Mouse (Mus musculus) neural tube, embryonic 11.5 days (tissue): ENCODE results near the gene Cabp1. TPM values are rescaled to one million over a fixed set of nuclear protein-coding genes. Genes with fewer than 3 reads are reported as not detected.
"Not testable (repeated sequence)": the region's sequence is repeated elsewhere in the genome, so short reads cannot be mapped to it uniquely, and the experiment has no call there.

Experiments used
- ATAC-seq: fragments of 200-750 bp; cut with Nextera tagmentation; 2 replicates; pipeline ENCODE4 v1.8.0; 2017; ENCODE audit warnings: moderate number of reproducible peaks, mild to moderate bottlenecking, moderate TSS enrichment, moderate library complexity; ENCODE audit not compliant: insufficient read depth, low FRiP score, low TSS enrichment
- DNase-seq: peaks from one replicate; pipeline ENCODE4 v3.0.0-alpha.2; 2015; ENCODE audit warnings: low spot score
- H3K27ac ChIP-seq: fragments of 300-500 bp; sonication (generic); 2 replicates; pipeline ENCODE4 v1.5.1; 2014; ENCODE audit warnings: low read depth, mild to moderate bottlenecking, low read length
- H3K27me3 ChIP-seq: fragments of 300-500 bp; sonication (generic); 2 replicates; pipeline ENCODE4 v1.6.1; 2014; ENCODE audit warnings: mild to moderate bottlenecking, low read length, mixed read lengths; ENCODE audit not compliant: control insufficient read depth, insufficient read depth
- H3K36me3 ChIP-seq: fragments of 300-500 bp; sonication (generic); 2 replicates; pipeline ENCODE4 v1.6.1; 2014; ENCODE audit warnings: mild to moderate bottlenecking, low read length, moderate library complexity, mixed read lengths; ENCODE audit not compliant: control insufficient read depth, insufficient read depth
- H3K4me1 ChIP-seq: fragments of 300-500 bp; sonication (generic); 2 replicates; pipeline ENCODE4 v1.6.1; 2014; ENCODE audit warnings: low read length, mixed read lengths; ENCODE audit not compliant: control insufficient read depth, insufficient read depth
- H3K4me2 ChIP-seq: fragments of 300-500 bp; sonication (generic); 2 replicates; pipeline ENCODE4 v1.6.1; 2014; ENCODE audit warnings: low read depth, mild to moderate bottlenecking, moderate library complexity
- H3K4me3 ChIP-seq: fragments of 300-500 bp; sonication (generic); 2 replicates; pipeline ENCODE4 v1.5.1; 2014; ENCODE audit warnings: low read depth, low read length
- H3K9ac ChIP-seq: fragments of 300-500 bp; sonication (generic); 2 replicates; pipeline ENCODE4 v1.6.1; 2014; ENCODE audit warnings: mild to moderate bottlenecking, low read length
- H3K9me3 ChIP-seq: fragments of 300-500 bp; sonication (generic); 2 replicates; pipeline ENCODE4 v1.6.1; 2016; ENCODE audit warnings: low read length; ENCODE audit not compliant: control insufficient read depth
- WGBS: fragments of 180-500 bp; shearing (Covaris S2); extraction: QIAGEN DNeasy Blood & Tissue Kit; methylation state at CpG from one replicate; pipeline ENCODE4 v1.1.7; 2014; 5-methylcytosine and 5-hydroxymethylcytosine counted together
- polyA plus RNA-seq: library from polyadenylated mRNA; unstranded; fragments of >200 nt; fragmentation: Nextera tagmentation; extraction: Ambion mirVana; gene quantifications from 2 replicates; pipeline ENCODE4 v1.2.1, GENCODE M21; 2014

The Cabp1 gene
- polyA plus RNA-seq, 1 experiment from 2014 or later: 12.3 TPM

DNA sequence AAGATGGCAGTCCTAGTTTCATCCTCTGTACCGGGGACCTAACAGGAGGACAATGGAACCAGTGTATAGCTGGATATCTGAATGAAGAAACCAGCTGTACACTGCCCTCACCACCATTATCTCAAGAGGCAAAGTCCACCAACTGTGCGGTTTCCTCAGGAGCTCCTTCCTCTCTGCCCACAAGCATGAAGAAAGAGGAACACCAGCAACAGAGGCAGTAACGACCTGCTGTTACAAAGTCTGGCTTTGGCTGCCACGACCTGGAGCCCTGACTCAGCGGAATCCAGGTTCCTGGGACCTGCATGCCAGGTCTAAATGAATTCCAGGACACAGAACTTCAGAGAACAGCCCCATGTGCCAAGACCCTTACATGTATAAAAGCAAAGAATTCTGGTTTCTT lies 38.4 kb downstream of the Cabp1 start:
- H3K36me3 ChIP-seq: no peaks in the 10 kb centered on the region
- H3K9ac ChIP-seq: peak overlapping the region; percentile 10
- peak overlapping the region; percentile 98 for H3K4me3 ChIP-seq
- H3K27me3 ChIP-seq: no peaks in the 10 kb centered on the region
- H3K4me1 ChIP-seq: peaks cover 21% of the 10 kb centered on the region
- WGBS: 35% methylated on average over 5 of the region's 5 CpGs
- DNase-seq (no peak), ATAC-seq (no peak)
- H3K4me2 ChIP-seq: peak overlapping the region; percentile 47
- H3K9me3 ChIP-seq: no peaks in the 10 kb centered on the region
- no peak overlapping the region for H3K27ac ChIP-seq

DNA sequence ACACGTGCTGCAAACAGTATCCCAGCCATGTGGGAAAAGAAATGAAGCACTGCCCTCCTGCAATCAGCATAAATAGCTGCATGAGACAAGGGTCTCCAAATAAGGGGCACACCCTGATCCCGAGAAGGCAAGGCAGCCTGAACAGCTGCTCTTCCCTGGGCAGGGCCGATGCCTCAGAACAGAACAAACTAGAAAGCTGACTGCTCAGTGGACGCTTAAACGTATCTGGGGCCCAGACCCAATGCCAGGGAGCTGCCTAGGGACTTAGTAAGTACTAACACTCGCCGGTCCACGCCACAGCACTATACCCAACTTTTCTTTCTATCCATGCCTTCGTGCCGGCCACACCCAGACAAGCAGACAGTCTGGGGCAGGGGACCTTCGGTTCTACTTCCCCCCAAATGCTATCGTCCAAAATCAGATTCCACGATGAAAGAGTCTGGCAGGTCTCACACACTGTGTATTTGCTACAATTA lies 39.0 kb downstream of the Cabp1 start:
- Histone ChIP-seq H3K9me3 (no peaks in the 10 kb centered on the region), H3K36me3 (peaks cover 3% of the 10 kb centered on the region; the same call in 1 of the 2 replicates), H3K4me2 (peak overlapping the region; percentile 47), H3K4me1 (peaks cover 21% of the 10 kb centered on the region), H3K4me3 (no peak overlapping the region), H3K27me3 (no peaks in the 10 kb centered on the region), H3K9ac (peak overlapping the region; percentile 10; the same call in 1 of the 2 replicates), H3K27ac (no peak overlapping the region)
- 82% methylated on average over 13 of the region's 13 CpGs for WGBS
- ATAC-seq (no peak), DNase-seq (no peak)

DNA sequence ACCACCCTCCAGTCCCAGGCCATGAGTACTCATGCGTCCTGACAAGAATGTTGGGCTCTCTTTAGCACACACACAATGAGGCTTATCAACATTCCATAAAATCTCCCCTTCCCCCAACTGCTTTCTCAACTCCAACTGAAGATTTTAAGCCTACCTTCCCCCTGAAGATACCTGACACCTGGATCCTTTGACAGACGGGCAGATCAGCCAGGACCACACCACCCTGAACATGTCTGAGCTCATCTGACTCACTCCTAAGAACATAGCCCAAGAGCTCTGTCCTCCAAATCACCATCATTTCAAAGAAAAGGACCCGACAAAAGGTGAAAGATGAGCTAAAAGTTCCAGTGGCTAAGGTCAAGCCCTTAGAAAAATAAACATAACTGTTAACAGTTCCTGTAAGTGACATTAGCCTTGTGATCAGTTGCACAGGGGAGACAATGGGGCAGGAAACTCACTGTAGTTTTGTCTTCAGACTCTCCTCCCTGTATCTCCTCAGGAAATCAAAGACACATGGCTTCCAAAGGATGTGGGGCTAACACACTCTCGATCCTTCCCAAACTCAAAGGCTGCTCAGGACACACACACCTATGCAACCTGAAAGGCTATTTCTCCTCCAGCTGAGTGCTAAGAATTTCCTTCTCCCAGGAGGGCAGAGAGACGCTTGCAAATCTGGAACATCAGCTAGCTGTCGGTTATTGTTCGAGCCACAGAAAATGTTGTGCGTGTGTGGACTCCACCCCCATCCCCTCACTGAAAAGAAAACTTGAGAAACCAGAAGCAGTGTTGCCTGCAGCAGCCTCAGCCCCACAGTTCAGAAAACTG lies 41.8 kb downstream of the Cabp1 start:
- WGBS: 71% methylated on average over 8 of the region's 8 CpGs
- no peak for ATAC-seq
- peaks cover 21% of the 10 kb centered on the region for H3K36me3 ChIP-seq

DNA sequence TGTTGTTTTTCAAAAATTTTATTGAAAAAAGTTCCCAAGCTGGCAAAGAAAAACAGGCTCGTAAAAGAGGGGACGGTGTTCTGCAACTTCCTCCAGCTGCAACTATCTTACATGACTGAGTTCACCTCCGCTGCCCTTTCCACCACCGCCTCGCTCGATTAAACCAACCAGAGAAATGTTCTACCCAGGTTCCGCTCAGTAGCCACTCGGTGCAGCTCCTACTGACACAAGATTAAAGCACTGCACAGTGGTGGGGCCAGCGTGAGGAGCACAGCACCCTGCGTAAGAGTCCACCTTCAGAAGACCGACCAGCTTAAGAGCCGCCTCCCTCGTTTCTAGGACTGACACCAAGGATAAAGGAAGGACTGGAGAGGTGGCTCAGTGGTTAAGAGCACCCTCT lies 42.7 kb downstream of the Cabp1 start:
- WGBS: 85% methylated on average over 13 of the region's 13 CpGs

More for the DNA sequence above, 41.8 kb downstream of the Cabp1 start:
- Histone ChIP-seq H3K27me3 (no peaks in the 10 kb centered on the region), H3K4me3 (no peak overlapping the region), H3K27ac (no peak overlapping the region), H3K4me2 (no peak overlapping the region), H3K9me3 (no peaks in the 10 kb centered on the region; the same call in 1 of the 2 replicates), H3K4me1 (peaks cover 19% of the 10 kb centered on the region), H3K9ac (no peak overlapping the region)
- DNase-seq: no peak

DNA sequence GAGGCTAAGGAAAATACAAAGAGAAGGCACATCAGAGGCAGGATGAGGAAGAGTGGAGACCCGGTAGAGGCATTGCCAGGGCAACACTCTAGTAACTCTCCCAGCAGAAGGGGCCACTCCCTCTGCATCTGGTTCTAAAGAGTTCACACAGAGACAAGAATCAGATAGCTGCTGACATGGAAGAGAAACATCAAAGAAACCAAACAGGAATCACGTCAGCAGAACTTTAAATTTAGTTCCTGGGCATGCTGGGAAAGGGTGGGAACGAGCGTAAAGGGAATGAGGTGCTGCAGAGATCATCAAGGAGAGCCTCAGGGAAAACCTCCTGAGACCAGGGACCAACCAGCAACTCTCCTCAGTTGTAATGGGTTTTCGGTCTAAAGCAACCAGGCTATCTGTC lies 43.2 kb downstream of the Cabp1 start:
- H3K36me3 ChIP-seq: peaks cover 24% of the 10 kb centered on the region
- ATAC-seq (no peak), DNase-seq (no peak)
- H3K4me1 ChIP-seq: peaks cover 15% of the 10 kb centered on the region
- no peaks in the 10 kb centered on the region; the same call in 1 of the 2 replicates for H3K9me3 ChIP-seq
- no peak overlapping the region for H3K4me3 ChIP-seq
- no peak overlapping the region; the same call in 1 of the 2 replicates for H3K9ac ChIP-seq
- WGBS: 84% methylated on average over 5 of the region's 5 CpGs
- no peaks in the 10 kb centered on the region for H3K27me3 ChIP-seq
- H3K27ac ChIP-seq: no peak overlapping the region
- H3K4me2 ChIP-seq: no peak overlapping the region

More for the DNA sequence above, 42.7 kb downstream of the Cabp1 start:
- Histone ChIP-seq H3K4me1 (peaks cover 15% of the 10 kb centered on the region), H3K4me3 (no peak overlapping the region), H3K9ac (no peak overlapping the region), H3K36me3 (peaks cover 24% of the 10 kb centered on the region), H3K4me2 (no peak overlapping the region), H3K27me3 (no peaks in the 10 kb centered on the region), H3K9me3 (no peaks in the 10 kb centered on the region; the same call in 1 of the 2 replicates), H3K27ac (no peak overlapping the region)
- ATAC-seq (no peak), DNase-seq (no peak)

DNA sequence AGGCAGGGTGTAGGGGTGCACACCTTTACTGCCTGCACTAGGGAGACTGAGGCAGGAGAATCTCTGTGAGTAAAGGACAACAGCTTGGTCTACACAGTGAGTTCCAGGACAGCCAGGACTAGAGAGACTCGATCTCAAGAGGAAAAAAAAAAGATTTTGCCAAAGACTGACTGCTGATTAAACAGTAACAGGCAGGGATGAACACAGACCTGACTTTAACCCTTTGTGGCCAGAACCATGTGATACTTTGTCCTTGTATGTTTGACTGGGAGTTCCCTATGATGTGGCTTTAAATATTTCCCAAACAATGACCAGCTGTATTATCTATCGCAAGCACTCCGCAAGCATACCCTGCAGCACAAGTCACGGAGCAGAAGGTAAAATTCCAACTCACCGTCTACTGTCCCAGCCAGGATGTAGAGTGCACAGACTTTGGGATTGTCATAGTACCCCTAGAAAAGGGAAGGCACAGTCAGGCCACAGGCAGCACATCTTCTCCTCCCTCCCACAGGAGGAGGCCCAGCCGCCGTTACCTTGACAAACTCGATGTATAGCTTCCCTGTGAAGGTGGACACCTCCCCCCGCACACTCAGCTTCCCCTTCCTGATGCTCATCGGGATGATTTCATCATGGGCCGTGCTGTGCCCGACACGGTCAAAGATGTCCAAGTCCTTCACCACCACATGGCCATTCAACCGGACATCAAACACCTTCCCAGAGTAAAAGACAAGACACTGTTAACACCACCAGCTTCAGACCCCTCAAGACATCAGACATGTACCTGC lies 44.3 kb downstream of the Cabp1 start:
- WGBS: 96% methylated on average over 14 of the region's 14 CpGs
- Histone ChIP-seq H3K36me3 (peaks cover 24% of the 10 kb centered on the region), H3K9ac (no peak overlapping the region), H3K4me3 (no peak overlapping the region), H3K27me3 (no peaks in the 10 kb centered on the region), H3K4me2 (no peak overlapping the region), H3K27ac (no peak overlapping the region), H3K4me1 (peaks cover 4% of the 10 kb centered on the region), H3K9me3 (no peaks in the 10 kb centered on the region; the same call in 1 of the 2 replicates)
- ATAC-seq (no peak), DNase-seq (no peak)

DNA sequence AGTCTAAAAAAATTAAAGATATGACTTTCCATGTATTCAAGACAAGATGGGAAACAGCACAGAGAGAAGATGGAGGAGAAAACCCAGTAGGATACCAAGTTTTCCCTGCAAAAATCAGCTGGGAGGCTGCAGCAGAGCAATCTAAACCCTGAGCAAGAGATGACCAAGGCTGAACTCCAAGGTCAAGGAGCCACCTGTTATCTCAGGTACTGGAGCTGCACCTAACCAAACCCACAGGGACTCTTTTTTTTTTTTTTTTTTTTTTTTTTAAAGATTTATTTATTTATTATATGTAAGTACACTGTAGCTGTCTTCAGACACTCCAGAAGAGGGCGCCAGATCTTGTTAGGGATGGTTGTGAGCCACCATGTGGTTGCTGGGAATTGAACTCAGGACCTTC lies 45.3 kb downstream of the Cabp1 start:
- not testable (repeated sequence) for H3K27me3 ChIP-seq, ATAC-seq, H3K27ac ChIP-seq, H3K4me2 ChIP-seq, H3K4me3 ChIP-seq, H3K9ac ChIP-seq, DNase-seq, H3K9me3 ChIP-seq, H3K4me1 ChIP-seq
- WGBS: no CpG with 5 or more reads among the region's 1 CpGs
- peaks cover 24% of the 10 kb centered on the region for H3K36me3 ChIP-seq

DNA sequence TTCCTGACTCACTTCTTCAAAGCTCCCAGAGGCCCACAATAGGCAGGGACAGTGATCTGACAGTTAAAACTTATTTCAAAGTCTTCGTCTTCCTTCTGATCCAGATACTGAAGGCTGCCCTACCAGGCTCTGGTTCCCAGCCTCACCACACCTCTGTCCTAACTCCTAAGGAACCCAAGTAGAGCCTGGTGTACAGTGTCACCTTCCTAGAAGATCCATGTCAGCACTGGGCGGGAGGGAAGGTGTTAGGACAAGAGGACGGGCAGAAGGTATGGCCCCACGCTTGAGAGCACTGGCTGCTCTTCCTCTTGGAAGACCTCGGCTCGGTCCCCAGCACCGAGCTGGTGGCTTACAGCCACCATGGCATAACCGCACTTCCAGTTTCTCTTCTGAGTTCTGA lies 45.8 kb downstream of the Cabp1 start:
- Histone ChIP-seq H3K9me3 (no peaks in the 10 kb centered on the region; the same call in 1 of the 2 replicates), H3K36me3 (peaks cover 24% of the 10 kb centered on the region), H3K27me3 (no peaks in the 10 kb centered on the region), H3K4me3 (no peak overlapping the region), H3K4me1 (0 out of 2 replicates have a peak, but pooled peaks cover 2% of the 10 kb centered on the region), H3K27ac (no peak overlapping the region), H3K9ac (no peak overlapping the region), H3K4me2 (no peak overlapping the region)
- DNase-seq (no peak), ATAC-seq (no peak)
- 90% methylated on average over 8 of the region's 8 CpGs for WGBS
